Mouse (Mus musculus) stomach, embryonic 14.5 days (tissue): ENCODE data around the gene Hoxb9. TPM values are rescaled to one million over a fixed set of nuclear protein-coding genes. Genes with fewer than 3 reads are reported as not detected.

Source experiments
- ATAC-seq: fragments of 200-750 bp; cut with Nextera tagmentation; 2 replicates; pipeline ENCODE4 v1.8.0; 2017; ENCODE audit warnings: low read depth, moderate TSS enrichment; ENCODE audit not compliant: insufficient number of reproducible peaks, insufficient read depth, low FRiP score
- H3K27ac ChIP-seq: fragments of 300-500 bp; sonication (generic); 2 replicates; pipeline ENCODE4 v1.5.1; 2014; ENCODE audit warnings: mild to moderate bottlenecking, low read length, moderate library complexity, mixed read lengths
- H3K27me3 ChIP-seq: fragments of 300-500 bp; sonication (generic); 2 replicates; pipeline ENCODE4 v1.6.1; 2014; ENCODE audit warnings: low read length, control low read depth, mixed read lengths; ENCODE audit not compliant: control insufficient read depth, insufficient read depth
- H3K36me3 ChIP-seq: fragments of 300-500 bp; sonication (generic); 2 replicates; pipeline ENCODE4 v1.6.1; 2014; ENCODE audit warnings: mild to moderate bottlenecking, control low read depth, low read length, moderate library complexity, mixed read lengths; ENCODE audit not compliant: control insufficient read depth, insufficient read depth
- H3K4me1 ChIP-seq: fragments of 300-500 bp; sonication (generic); 2 replicates; pipeline ENCODE4 v1.6.1; 2014; ENCODE audit warnings: low read length, control low read depth, mixed read lengths; ENCODE audit not compliant: control insufficient read depth, insufficient read depth
- H3K4me2 ChIP-seq: fragments of 300-500 bp; sonication (generic); replicated peaks from 2 replicates; pipeline ENCODE4 v1.6.1; 2014; ENCODE audit warnings: low read depth, low read length, control low read depth
- H3K4me3 ChIP-seq: fragments of 300-500 bp; sonication (generic); 2 replicates; pipeline ENCODE4 v1.5.1; 2014; ENCODE audit warnings: low read depth, low read length, control low read depth
- H3K9ac ChIP-seq: fragments of 300-500 bp; sonication (generic); replicated peaks from 2 replicates; pipeline ENCODE4 v1.6.1; 2014; ENCODE audit warnings: low read depth, mild to moderate bottlenecking, control low read depth, low read length, moderate library complexity, mixed read lengths
- H3K9me3 ChIP-seq: fragments of 300-500 bp; sonication (generic); 2 replicates; pipeline ENCODE4 v1.6.1; 2016; ENCODE audit warnings: low read depth, low read length, control low read depth; ENCODE audit not compliant: control insufficient read depth
- WGBS: fragments of 180-500 bp; shearing (Covaris S2); extraction: QIAGEN DNeasy Blood & Tissue Kit; methylation state at CpG from one replicate; pipeline ENCODE4 v1.1.7; 2014; 5-methylcytosine and 5-hydroxymethylcytosine counted together
- polyA plus RNA-seq: library from polyadenylated mRNA; unstranded; fragments of >200 nt; fragmentation: Nextera tagmentation; extraction: Ambion mirVana; gene quantifications from 2 replicates; pipeline ENCODE4 v1.2.1, GENCODE M21; 2014

Hoxb9 gene
- polyA plus RNA-seq, 1 experiment from 2014 or later, result 0.25 TPM

- Histone ChIP-seq H3K4me3 (peak overlapping the region; percentile 43), H3K9ac (peak overlapping the region; percentile 60), H3K36me3 (no peaks in the 10 kb centered on the region), H3K4me2 (peak overlapping the region; percentile 51), H3K27me3 (peaks cover 31% of the 10 kb centered on the region), H3K4me1 (0 out of 2 replicates have a peak, but pooled peaks cover 4% of the 10 kb centered on the region), H3K9me3 (no peaks in the 10 kb centered on the region), H3K27ac (peak overlapping the region; percentile 89)
- WGBS, result under 1% methylated on average over 32 of the region's 37 CpGs
- ATAC-seq, result peak; percentile 72
These were observed 13.8 kb downstream of the Hoxb9 start for GRCm38 (mm10) chr11:96284774-96285734.

DNA sequence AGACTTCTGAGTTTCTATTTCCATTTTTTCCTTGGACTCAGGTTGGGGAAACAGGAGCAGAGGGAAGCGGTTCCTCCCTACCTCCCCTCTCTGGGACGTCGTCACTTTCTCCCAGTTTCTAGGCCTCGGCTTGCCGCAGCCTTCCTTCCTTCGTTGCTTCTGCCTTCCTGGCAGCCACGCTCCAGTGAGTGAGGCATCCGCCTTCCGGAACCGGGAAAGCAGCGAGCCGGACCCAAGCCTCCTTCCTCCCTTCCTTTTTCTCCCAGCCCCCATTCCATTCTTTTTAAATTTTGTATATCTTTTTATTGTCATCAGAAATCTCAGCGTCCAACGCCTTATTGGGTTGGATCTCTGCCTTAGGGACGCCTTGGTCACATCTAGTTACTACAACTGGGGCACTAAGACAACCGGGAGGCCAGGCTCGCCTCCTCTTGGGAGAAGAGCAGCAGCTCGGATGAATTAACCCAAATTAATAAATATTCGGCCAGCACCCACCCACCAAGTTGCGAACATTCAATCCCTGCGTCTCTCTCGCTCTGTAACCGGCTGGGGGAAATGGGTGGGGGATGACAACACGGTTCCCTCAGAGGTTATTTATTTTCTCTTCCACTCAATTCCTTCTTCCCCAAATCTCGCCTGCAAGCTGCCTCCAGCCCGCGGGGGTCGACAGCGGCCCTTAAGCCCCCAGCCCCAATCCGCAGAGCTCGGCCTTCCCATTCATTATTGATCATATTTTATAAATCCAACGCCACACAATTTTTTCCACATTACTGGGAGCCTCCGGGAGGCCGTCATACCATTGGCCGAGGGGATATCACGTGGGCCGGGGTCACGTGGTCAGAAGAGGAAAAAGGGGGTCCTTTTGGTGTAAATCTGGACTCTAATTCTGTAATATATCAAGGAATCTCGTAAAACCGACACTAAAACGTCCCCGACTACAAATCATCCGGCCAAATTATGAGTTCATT is 14.8 kb downstream of the Hoxb9 start, which contains the start of gene Hoxb7:
Hoxb7 (plus strand) TSS at position 853 of the 968 bp plus-strand sequence.
- Histone ChIP-seq H3K4me3 (peak within 1 kb of the TSS; percentile 43), H3K36me3 (no peaks in the 10 kb centered on the region), H3K4me1 (0 out of 2 replicates have a peak, but pooled peaks cover 4% of the 10 kb centered on the region), H3K27ac (peak within 1 kb of the TSS; percentile 89), H3K9me3 (no peaks in the 10 kb centered on the region), H3K27me3 (peaks cover 25% of the 10 kb centered on the region), H3K4me2 (peak within 1 kb of the TSS; percentile 51), H3K9ac (peak within 1 kb of the TSS; percentile 61)
- WGBS, result 1% methylated on average over 43 of the region's 43 CpGs
- ATAC-seq, result no peak

DNA sequence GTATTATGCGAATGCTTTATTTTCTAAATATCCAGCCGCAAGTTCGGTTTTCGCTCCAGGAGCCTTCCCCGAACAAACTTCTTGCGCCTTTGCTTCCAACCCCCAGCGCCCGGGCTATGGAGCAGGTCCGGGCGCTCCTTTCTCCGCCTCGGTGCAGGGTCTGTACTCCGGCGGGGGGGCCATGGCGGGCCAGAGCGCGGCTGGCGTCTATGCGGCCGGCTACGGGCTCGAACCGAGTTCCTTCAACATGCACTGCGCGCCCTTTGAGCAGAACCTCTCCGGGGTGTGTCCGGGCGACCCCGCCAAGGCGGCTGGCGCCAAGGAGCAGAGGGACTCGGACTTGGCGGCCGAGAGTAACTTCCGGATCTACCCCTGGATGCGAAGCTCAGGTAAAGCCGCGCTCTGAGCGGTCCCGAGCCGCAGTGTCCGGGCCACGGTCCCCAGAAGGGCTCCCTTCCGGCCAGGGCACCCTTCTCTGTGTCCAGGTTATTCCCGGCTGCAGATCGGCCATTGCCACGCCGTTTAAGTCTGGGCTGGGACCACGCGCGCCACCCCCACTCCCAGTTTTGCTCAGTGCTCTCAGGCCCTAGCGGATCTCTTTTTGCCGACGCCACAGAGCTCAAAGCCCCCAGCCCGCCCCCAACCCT is 15.6 kb downstream of the Hoxb9 start:
- WGBS, result 1% methylated on average over 55 of the region's 55 CpGs
- Histone ChIP-seq H3K9me3 (no peaks in the 10 kb centered on the region), H3K4me2 (peak overlapping the region; percentile 51), H3K27me3 (peaks cover 28% of the 10 kb centered on the region), H3K4me1 (0 out of 2 replicates have a peak, but pooled peaks cover 4% of the 10 kb centered on the region), H3K27ac (peak overlapping the region; percentile 89), H3K9ac (peak overlapping the region; percentile 61), H3K4me3 (peak overlapping the region; percentile 43), H3K36me3 (no peaks in the 10 kb centered on the region)
- ATAC-seq, result no peak

- no peaks in the 10 kb centered on the region for H3K36me3 ChIP-seq
- peaks cover 27% of the 10 kb centered on the region for H3K27me3 ChIP-seq
- H3K9ac ChIP-seq, result peak overlapping the region; percentile 61
- peak overlapping the region; percentile 51 for H3K4me2 ChIP-seq
- 4% methylated on average over 9 of the region's 9 CpGs for WGBS
- no peak for ATAC-seq
- H3K4me1 ChIP-seq, result 0 out of 2 replicates have a peak, but pooled peaks cover 4% of the 10 kb centered on the region
- peak overlapping the region; percentile 43 for H3K4me3 ChIP-seq
- H3K9me3 ChIP-seq, result no peaks in the 10 kb centered on the region
- peak overlapping the region; percentile 89 for H3K27ac ChIP-seq
These were observed 16.2 kb downstream of the Hoxb9 start for GRCm38 (mm10) chr11:96287411-96287810.

DNA sequence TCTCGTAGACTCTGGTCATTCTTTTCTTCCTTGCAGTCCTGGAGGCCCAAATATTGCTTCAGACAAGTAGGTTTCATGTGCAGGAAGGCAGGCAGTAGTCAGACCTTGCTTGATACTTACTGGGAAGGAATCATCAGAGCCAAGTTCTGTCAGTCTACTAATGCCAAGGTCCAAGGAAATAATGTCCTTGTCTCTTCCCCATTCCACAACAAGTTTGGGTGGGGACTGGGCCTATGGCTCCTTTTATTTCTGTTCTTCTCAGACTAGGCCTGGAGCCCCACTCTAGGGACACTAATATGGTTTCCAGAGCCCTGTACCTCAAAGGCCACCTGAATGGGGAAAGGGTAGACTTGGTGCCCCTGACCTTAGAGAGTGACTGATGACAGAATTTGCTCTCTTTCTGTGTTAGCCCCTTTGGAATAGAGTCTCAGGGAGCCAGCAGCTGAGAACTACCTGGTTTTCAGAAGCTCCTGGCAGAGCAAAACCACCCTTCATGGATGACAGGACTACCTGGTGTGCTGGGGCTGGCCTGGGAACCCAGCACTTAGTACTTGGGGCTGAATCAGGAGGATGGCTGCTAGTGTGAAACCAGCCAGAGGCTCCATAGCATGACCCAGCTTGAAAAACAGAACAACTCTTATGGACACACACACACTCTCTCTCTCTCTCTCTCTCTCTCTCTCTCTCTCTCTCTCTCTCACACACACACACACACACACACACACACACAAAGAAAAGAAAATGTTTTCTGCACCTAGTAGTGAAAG is 17.4 kb downstream of the Hoxb9 start:
- WGBS, result 47% methylated on average over 1 of the region's 1 CpGs
- H3K4me2 ChIP-seq, result peak overlapping the region; percentile 51; the same call in 1 of the 2 replicates
- no peaks in the 10 kb centered on the region for H3K9me3 ChIP-seq
- H3K4me1 ChIP-seq, result 0 out of 2 replicates have a peak, but pooled peaks cover 4% of the 10 kb centered on the region
- no peak overlapping the region for H3K9ac ChIP-seq
- H3K4me3 ChIP-seq, result no peak overlapping the region
- H3K36me3 ChIP-seq, result no peaks in the 10 kb centered on the region
- H3K27me3 ChIP-seq, result peaks cover 36% of the 10 kb centered on the region
- no peak overlapping the region for H3K27ac ChIP-seq
- ATAC-seq, result no peak

DNA sequence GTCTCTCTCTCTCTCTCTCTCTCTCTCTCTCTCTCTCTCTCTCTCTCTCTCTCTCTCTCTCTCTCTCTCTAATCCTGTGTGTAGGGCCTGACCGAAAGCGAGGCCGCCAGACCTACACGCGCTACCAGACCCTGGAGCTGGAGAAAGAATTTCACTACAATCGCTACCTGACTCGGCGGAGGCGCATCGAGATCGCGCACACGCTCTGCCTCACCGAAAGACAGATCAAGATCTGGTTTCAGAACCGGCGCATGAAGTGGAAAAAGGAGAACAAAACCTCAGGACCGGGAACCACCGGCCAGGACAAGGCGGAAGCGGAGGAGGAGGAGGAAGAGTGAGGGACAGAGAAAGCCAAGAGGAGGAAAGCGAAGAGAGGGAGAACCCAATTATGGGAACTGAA is 18.0 kb downstream of the Hoxb9 start:
- Histone ChIP-seq H3K36me3 (no peaks in the 10 kb centered on the region), H3K27ac (no peak overlapping the region), H3K4me1 (0 out of 2 replicates have a peak, but pooled peaks cover 4% of the 10 kb centered on the region), H3K27me3 (peaks cover 38% of the 10 kb centered on the region), H3K9ac (no peak overlapping the region), H3K9me3 (no peaks in the 10 kb centered on the region), H3K4me3 (no peak overlapping the region), H3K4me2 (no peak overlapping the region)
- no peak for ATAC-seq
- WGBS, result 22% methylated on average over 21 of the region's 21 CpGs

GRCm38 (mm10) chr11:96289837-96290236 is 18.6 kb downstream of the Hoxb9 start:
- Histone ChIP-seq H3K4me1 (0 out of 2 replicates have a peak, but pooled peaks cover 4% of the 10 kb centered on the region), H3K36me3 (no peaks in the 10 kb centered on the region), H3K9me3 (no peaks in the 10 kb centered on the region), H3K4me3 (no peak overlapping the region), H3K27me3 (peaks cover 38% of the 10 kb centered on the region), H3K9ac (no peak overlapping the region), H3K27ac (no peak overlapping the region), H3K4me2 (no peak overlapping the region)
- WGBS, result 32% methylated on average over 6 of the region's 6 CpGs
- ATAC-seq, result no peak
